Mouse (Mus musculus): ENCODE results near the gene Fbxw11.
A peak's percentile ranks its signal among the peaks of the same experiment; 100 is the strongest.
"Not testable (repeated sequence)": the region's sequence is repeated elsewhere in the genome, so short reads cannot be mapped to it uniquely, and the experiment has no call there.

Fbxw11 gene

DNA sequence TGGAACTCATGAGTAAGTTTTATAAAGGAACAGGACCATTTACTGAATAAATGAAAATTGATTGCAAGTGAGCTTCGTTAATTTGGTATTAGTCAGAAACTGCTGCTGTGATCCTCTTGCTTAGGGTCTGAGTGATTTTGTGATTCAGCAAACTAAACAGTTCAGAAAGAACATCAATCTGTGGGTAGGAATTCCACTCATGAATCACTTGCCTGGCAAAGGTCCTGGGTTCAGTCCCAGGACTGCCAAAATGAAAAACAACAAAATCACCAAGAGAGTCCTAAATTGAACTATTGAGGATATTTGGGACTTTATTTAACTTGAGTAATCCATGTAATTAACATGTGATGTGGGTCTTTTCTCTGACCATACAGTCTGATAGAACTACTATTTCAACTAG lies 35.3 kb downstream of the Fbxw11 start:
- DNase-seq = no peak

GRCm38 (mm10) chr11:32679091-32679490 lies 36.6 kb downstream of the Fbxw11 start:
- not testable (repeated sequence) for DNase-seq

DNA sequence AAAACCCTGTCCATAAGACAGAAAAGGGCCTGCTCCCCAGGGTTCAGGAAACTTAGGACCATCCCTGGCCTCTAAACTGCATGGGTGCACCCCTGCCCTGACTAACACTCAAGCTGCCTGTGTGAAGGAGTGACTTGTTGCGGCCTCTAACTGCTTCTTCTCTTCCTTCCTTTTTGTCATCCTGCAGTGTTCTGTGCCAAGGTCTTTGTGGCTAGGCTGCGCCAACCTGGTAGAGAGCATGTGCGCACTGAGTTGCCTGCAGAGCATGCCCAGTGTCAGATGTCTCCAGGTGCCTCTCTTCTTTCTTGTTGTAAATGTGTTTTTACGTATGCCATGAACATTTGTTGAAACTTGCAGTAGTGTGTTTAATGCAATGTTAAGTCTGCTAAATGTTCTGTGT lies 37.5 kb downstream of the Fbxw11 start:
- DNase-seq = no peak

- DNase-seq = no peak
Observed at GRCm38 (mm10) chr11:32681192-32681795, 38.8 kb downstream of the Fbxw11 start.

DNA sequence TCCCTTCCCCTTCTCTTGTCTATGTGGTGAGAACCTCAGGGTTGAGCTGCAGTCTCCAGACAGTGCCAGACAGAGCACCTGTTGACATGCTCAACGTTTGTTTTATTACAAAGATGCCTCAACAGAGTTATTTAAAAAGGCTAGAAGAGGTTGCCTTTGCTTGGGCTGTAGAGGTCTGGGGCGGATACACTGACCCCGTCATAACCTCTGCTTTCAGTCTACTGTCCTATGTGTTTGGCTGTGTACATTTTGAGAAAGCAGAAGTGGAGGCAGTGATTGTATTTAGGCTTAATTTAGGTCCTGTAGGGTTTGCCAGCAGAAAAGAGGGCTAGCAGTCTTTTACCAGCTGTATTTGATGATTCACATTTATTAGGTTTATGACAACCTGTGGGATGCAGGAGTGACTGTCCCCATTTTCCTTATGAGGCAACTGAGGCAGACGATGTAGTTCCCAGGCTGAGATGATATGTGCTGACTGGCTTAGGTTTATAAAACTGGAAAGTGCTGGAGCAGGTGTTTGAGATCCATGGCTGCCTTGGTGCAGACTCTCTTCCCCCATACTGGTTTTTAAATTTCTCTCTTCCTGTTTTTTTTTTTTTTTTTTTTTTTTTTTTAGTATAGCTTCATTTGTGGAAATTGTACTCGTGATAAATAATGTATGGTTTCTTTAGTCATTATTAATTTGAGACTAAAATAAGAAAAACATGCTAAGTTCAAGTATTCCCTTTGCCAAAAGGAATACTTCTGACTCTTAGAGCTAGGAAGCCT lies 40.0 kb downstream of the Fbxw11 start:
- DNase-seq = no peak

DNA sequence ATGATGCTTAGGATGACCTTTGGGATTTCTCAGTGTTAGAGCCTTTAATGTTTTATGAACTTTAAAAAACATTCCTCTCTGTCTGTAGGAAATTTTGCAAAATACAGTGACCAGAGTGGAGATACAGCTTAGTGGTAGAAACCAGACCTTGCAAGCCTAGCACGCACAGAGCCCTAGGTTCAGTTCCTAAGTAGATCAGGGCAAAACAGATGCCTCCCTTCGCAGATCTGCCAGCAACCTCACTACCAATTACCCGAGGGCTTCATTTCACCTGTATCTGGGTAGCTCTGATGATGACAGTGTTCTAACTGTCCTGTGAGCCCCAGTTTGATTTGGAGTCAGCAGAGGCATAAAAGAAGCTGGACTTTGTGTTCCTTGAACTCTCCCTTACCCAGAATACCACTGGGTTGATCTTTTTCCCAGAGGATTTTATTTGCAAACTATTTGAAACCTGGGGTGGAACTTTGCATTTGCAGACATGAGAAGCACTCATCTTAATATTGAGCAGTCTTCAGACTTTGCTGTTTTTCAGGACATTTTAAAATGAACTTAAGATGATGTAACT lies 42.2 kb downstream of the Fbxw11 start:
- no peak for DNase-seq

- no peak for DNase-seq
Observed at GRCm38 (mm10) chr11:32688245-32688855, 45.8 kb downstream of the Fbxw11 start.

DNA sequence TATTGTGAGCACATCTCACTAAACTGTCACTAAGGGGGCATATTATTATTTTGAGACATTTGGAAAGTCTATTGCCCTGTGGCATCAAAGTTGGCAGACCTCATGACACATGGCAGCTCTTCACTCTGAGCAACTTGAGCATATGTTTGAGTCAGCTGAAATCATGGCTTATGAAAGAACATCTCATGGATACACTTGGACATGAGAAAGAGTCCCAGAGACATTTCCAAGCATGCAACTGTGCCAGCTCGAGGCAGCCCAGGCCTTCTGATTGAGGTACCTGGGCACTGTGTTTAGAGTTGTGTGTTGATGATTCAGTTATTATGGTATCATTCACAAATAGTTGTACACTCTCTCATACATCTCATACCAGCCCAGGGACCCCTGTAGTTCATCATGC lies 47.0 kb downstream of the Fbxw11 start:
- no peak for DNase-seq

DNA sequence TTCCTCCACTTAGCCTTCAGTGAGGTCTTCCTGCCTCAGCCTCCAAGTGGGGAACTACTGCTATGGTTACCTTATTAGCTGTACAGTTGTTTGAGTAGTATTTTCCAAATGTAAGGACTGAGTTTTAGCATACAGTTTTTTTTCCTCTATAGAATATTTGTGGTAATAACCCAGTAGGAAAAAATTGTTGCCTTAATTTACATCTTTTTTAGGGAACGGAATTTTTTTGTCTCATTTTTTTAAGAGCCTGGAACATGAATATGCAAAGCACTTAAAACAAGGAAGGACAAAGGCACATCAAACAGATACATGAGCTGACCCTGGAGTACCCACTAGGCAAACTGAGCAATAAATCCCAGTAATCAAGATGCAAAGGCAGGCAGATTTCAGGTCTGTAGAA lies 50.3 kb downstream of the Fbxw11 start:
- no peak for DNase-seq

GRCm38 (mm10) chr11:32693431-32694141 lies 51.1 kb downstream of the Fbxw11 start:
- no peak for DNase-seq

GRCm38 (mm10) chr11:32694322-32695003 lies 51.9 kb downstream of the Fbxw11 start:
- DNase-seq = not testable (repeated sequence)

DNA sequence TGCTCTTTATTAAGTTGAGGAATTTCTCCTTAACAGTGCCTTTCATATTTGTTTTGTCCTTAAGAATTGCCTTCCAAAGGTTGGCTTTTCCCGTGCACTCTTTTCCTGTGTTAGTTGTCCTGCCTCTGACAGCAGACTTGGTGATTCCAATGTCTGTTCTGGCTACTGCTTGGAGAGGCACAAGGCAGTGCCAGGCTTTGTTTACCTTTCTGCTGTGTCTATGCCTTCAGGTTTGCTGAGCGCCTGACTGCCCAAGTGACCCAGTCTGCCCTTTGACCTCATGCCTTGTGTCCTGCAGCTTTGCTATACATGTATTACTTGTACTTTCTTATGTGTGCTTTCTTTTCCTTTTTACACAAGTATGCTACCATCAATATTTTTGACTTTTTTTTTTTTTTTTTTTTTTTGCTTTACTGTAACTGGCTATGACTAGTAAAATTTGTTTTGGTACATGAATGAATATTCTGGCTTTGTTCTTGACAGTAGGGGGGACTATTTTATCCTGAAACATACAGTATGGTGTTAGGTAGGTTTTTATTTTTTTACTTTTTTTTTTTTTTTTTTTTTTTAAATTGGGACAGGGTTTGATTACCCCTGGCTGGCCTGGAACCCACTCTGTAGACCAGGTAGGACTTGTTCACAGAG lies 54.0 kb downstream of the Fbxw11 start:
- DNase-seq = peak; percentile 28

DNA sequence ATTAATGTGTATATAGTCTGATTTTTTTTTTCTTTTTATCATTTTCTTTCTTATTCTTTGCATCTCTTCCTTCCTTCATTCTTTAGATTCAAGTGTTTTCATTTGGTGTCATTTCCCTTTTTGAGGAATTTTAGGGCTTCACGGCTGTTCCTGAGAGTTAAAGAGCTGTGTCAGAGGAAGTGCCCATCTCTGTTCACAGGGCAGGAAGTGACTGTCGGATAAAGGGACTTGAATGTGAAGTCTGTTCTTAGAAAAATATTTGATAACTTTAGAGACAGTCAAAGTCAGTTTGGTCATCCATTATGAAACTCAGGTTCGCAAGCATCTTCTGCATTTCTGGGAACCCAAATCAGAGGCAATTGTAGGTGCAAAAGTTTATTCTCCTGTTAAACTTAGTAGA lies 55.2 kb downstream of the Fbxw11 start:
- DNase-seq = no peak

GRCm38 (mm10) chr11:32699913-32700493 lies 57.5 kb downstream of the Fbxw11 start:
- DNase-seq = no peak

- DNase-seq = no peak
Observed at GRCm38 (mm10) chr11:32701566-32701965, 59.0 kb downstream of the Fbxw11 start.

- DNase-seq = no peak
Observed at GRCm38 (mm10) chr11:32704241-32704890, 61.8 kb downstream of the Fbxw11 start.

- DNase-seq = no peak
Observed at GRCm38 (mm10) chr11:32706406-32706993, 64.0 kb downstream of the Fbxw11 start.

- no peak for DNase-seq
Observed at GRCm38 (mm10) chr11:32707481-32707880, 65.0 kb downstream of the Fbxw11 start.

DNA sequence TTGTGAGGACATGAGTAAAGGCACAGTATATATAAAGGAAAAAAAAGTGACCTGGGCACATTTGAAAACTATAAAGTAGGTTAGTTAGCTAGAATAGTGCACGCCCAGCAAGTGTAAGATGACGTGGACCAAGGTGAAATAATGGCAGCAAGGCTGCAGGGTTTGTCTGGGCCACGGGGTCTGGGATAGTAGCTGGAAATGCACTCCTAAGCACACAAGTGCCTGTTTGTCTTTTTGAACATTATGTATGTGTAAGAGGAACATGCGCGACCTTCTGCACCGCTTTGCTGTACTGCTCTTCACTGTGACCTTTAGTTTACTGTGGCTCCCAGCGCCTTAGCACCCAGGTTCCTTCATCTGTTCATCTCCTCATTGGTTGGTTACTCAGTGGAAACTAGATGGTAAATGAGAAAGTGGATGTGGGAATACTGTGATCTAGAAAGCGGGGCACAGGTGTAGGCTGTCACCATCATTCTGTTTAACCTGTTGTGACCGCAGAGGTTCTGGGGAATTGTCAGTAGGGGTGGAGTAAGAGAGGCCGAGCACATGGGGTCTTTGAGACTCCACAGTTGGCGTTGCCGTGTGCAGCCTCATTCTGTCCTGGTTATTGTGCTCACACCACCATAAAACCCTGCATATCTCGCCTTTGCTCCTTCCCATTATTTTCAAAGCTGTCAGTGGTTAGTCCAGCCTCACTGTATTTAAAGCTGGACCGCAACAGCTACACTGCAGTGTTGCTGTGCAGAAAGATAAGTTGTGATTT lies 66.4 kb downstream of the Fbxw11 start:
- no peak for DNase-seq

GRCm38 (mm10) chr11:32709563-32709962 lies 67.0 kb downstream of the Fbxw11 start:
- peak; percentile 72 for DNase-seq
